Mouse (Mus musculus) liver, embryonic 13.5 days (tissue): ENCODE data around the gene Hmcn2. TPM values are rescaled to one million over a fixed set of nuclear protein-coding genes. Genes with fewer than 3 reads are reported as not detected.

Source experiments
- ATAC-seq: fragments of 200-750 bp; cut with Nextera tagmentation; 2 replicates; pipeline ENCODE4 v1.8.0; 2017; ENCODE audit warnings: low read depth, mild to moderate bottlenecking, moderate number of reproducible peaks, moderate library complexity
- DNase-seq: peaks from one replicate; pipeline ENCODE4 v3.0.0; 2022
- H3K27ac ChIP-seq: fragments of 300-500 bp; sonication (generic); 2 replicates; pipeline ENCODE4 v1.5.1; 2015; ENCODE audit warnings: moderate library complexity, mild to moderate bottlenecking, inconsistent platforms
- H3K27me3 ChIP-seq: fragments of 300-500 bp; sonication (generic); 2 replicates; pipeline ENCODE4 v1.6.1; 2015; ENCODE audit warnings: mild to moderate bottlenecking, inconsistent platforms
- H3K36me3 ChIP-seq: fragments of 300-500 bp; sonication (generic); 2 replicates; pipeline ENCODE4 v1.6.1; 2015; ENCODE audit warnings: mild to moderate bottlenecking, inconsistent platforms
- H3K4me1 ChIP-seq: fragments of 300-500 bp; sonication (generic); replicated peaks from 2 replicates; pipeline ENCODE4 v1.6.1; 2015; ENCODE audit warnings: inconsistent platforms
- H3K4me2 ChIP-seq: fragments of 300-500 bp; sonication (generic); 2 replicates; pipeline ENCODE4 v1.6.1; 2015; ENCODE audit warnings: inconsistent platforms, mild to moderate bottlenecking, moderate library complexity
- H3K4me3 ChIP-seq: fragments of 300-500 bp; sonication (generic); replicated peaks from 2 replicates; pipeline ENCODE4 v1.5.1; 2015; ENCODE audit warnings: mild to moderate bottlenecking, inconsistent platforms
- H3K9ac ChIP-seq: fragments of 300-500 bp; sonication (generic); 2 replicates; pipeline ENCODE4 v1.6.1; 2015; ENCODE audit warnings: mild to moderate bottlenecking, inconsistent platforms
- H3K9me3 ChIP-seq: fragments of 300-500 bp; sonication (generic); replicated peaks from 2 replicates; pipeline ENCODE4 v1.6.1; 2016; ENCODE audit warnings: inconsistent platforms
- whole genome bisulfite sequencing: fragments of 180-500 bp; shearing (Covaris S2); methylation state at CpG from one replicate; pipeline ENCODE4 v1.1.7; 2015; ENCODE audit not compliant: insufficient replicate concordance; 5-methylcytosine and 5-hydroxymethylcytosine counted together
- polyA plus RNA-seq: library from polyadenylated mRNA; unstranded; fragments of >200 nt; fragmentation: Nextera tagmentation; extraction: Ambion mirVana; gene quantifications from 2 replicates; pipeline ENCODE4 v1.2.1, GENCODE M21; 2015

The Hmcn2 gene
- polyA plus RNA-seq, 1 experiment from 2014 or later, result 0.25 TPM

DNA sequence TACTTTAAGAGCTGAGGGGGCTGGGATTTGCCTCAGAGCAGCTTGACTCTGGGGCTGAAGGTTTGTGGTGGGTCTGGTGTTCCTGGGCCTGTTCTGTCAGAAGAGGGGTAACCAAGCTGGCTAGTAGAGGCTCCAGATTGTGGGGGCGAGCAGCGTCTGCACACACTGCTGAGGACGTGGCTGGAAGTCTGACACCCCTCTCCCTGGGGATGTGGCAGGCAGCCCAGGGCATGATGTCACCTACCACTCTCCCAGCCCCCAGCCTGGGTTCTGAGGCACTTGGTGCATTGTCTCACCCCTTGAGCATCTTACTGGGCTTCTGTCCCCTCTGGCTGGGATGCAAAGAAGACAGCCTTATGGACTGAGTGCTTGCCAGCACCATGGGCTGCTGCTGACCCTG, 34.2 kb downstream of the Hmcn2 start:
- Histone ChIP-seq H3K4me2 (no peak overlapping the region), H3K27me3 (no peaks in the 10 kb centered on the region), H3K36me3 (no peaks in the 10 kb centered on the region), H3K9ac (no peak overlapping the region), H3K4me1 (no peaks in the 10 kb centered on the region), H3K4me3 (no peak overlapping the region), H3K27ac (no peak overlapping the region), H3K9me3 (no peaks in the 10 kb centered on the region)
- no peak for ATAC-seq
- no peak for DNase-seq
- 52% methylated on average over 3 of the region's 3 CpGs for WGBS

DNA sequence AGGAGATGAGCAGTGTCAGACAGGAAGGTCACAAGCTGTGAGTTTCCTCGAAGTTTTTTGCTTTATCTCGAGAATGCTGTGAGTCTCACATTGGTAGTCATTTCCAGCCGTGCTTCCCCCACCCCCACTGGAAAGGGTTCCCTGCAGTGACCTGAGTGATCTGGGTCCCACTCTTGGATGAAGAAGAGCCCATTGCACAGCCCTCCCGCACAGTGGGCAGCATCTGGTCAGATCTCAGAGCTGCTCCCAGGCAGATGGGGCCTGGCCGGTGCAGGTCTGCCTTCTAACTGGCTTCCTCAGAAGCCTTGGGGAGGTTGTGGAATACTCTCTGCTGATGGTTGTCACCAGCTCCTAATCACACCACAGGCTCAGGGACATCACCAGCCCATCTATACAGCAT, 34.6 kb downstream of the Hmcn2 start:
- WGBS, result 46% methylated on average over 5 of the region's 5 CpGs
- DNase-seq (no peak), ATAC-seq (no peak)
- no peak overlapping the region for H3K4me2 ChIP-seq
- no peak overlapping the region for H3K4me3 ChIP-seq
- no peaks in the 10 kb centered on the region for H3K4me1 ChIP-seq
- H3K36me3 ChIP-seq, result no peaks in the 10 kb centered on the region
- no peak overlapping the region for H3K27ac ChIP-seq
- H3K9me3 ChIP-seq, result no peaks in the 10 kb centered on the region
- H3K9ac ChIP-seq, result no peak overlapping the region
- H3K27me3 ChIP-seq, result no peaks in the 10 kb centered on the region

DNA sequence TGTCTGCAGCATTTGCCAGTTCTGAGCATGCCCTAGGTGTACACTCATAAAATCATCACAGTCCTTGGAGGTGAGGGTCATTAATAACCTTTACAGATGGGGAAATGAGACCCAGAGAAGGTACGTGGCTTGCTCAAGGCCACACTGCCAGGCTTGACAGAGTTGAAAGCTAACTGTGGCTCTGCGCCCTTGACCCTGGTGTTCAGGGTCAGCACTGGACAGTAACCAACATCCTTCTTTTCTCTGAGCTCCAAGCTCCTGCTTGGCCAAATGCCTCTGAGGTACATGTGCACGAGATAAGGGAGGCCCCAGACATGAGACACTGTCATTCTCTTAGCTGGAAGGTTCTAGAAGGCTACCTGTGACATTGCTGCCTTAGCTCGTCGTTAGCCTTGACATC, 42.6 kb downstream of the Hmcn2 start:
- H3K9ac ChIP-seq, result no peak overlapping the region
- H3K4me2 ChIP-seq, result no peak overlapping the region
- H3K9me3 ChIP-seq, result no peaks in the 10 kb centered on the region
- H3K36me3 ChIP-seq, result no peaks in the 10 kb centered on the region
- 53% methylated on average over 5 of the region's 5 CpGs for WGBS
- DNase-seq (no peak), ATAC-seq (no peak)
- H3K27me3 ChIP-seq, result no peaks in the 10 kb centered on the region
- no peak overlapping the region for H3K27ac ChIP-seq
- H3K4me1 ChIP-seq, result no peaks in the 10 kb centered on the region
- H3K4me3 ChIP-seq, result no peak overlapping the region

DNA sequence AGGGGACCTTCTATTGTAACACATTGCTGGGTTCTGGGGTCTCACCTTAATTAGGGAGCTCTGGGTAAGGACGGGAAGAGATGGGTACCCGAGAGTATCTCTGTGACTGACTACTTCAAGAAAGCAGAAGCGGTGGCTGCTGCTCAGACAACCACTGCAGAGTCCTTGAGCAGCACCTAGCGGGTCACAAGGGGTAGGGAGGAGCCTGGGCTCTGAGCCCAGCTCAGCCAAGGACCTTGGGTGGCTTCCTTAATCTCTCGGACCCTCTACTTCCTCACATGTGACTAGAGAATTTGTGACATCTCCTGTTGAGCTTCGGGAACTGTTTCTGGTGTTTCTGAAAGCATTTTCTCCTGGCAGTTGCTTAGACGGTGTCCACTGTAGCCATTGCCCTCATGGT, 45.1 kb downstream of the Hmcn2 start:
- ATAC-seq (no peak), DNase-seq (no peak)
- H3K27ac ChIP-seq, result no peak overlapping the region
- no peaks in the 10 kb centered on the region for H3K4me1 ChIP-seq
- H3K27me3 ChIP-seq, result no peaks in the 10 kb centered on the region
- WGBS, result 44% methylated on average over 7 of the region's 7 CpGs
- no peak overlapping the region for H3K9ac ChIP-seq
- no peak overlapping the region for H3K4me2 ChIP-seq
- no peaks in the 10 kb centered on the region for H3K9me3 ChIP-seq
- no peaks in the 10 kb centered on the region for H3K36me3 ChIP-seq
- no peak overlapping the region for H3K4me3 ChIP-seq

DNA sequence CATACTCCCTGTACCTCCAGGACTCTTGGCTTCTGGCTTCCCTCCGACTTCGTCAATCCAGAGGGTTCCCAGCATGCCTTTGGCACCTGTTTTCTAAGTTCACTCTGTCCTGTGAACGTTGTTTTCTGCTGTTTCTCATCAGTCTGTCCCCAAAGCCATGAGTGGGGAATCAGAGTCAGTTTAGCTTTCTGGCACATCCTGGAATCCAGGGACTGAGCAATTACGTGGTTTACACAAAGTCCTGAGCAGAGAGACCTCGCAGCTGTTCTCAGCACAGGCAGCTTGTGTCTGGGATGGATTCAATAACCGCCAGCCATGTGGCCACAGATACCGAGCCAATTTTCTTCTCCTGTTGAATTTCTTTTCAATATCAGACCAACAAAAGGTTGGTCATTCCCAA, 53.0 kb downstream of the Hmcn2 start:
- DNase-seq (no peak), ATAC-seq (no peak)
- Histone ChIP-seq H3K4me2 (no peak overlapping the region), H3K36me3 (no peaks in the 10 kb centered on the region), H3K27me3 (no peaks in the 10 kb centered on the region), H3K9ac (no peak overlapping the region), H3K4me1 (no peaks in the 10 kb centered on the region), H3K9me3 (peaks cover 2% of the 10 kb centered on the region; the same call in 1 of the 2 replicates), H3K27ac (no peak overlapping the region), H3K4me3 (no peak overlapping the region)
- 58% methylated on average over 7 of the region's 7 CpGs for WGBS

DNA sequence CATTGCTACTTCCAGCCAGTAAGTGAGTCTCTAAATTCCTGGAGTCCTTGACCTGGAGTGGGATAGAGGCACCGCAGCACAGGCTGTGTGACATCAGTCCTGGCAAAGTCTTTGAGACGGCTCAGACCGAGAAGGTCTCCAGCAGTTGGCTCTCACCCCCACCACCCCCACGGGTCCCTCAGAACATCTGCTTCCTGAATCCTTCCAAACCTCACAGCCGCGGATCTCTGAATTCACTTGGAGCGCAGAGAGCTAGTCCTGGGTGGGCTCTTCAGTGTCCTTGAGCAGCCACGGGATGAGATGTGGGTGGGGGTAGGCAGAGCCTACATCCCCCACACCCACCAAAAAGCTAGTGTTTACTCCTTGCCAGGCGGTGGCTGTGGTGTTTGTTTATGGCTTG, 57.2 kb downstream of the Hmcn2 start:
- no peaks in the 10 kb centered on the region for H3K4me1 ChIP-seq
- DNase-seq, result no peak
- no peaks in the 10 kb centered on the region for H3K27me3 ChIP-seq
- peaks cover 3% of the 10 kb centered on the region; the same call in 1 of the 2 replicates for H3K9me3 ChIP-seq
- H3K36me3 ChIP-seq, result no peaks in the 10 kb centered on the region
- ATAC-seq, result no peak
- H3K4me2 ChIP-seq, result no peak overlapping the region
- H3K4me3 ChIP-seq, result no peak overlapping the region
- no peak overlapping the region for H3K27ac ChIP-seq
- no peak overlapping the region for H3K9ac ChIP-seq
- 61% methylated on average over 9 of the region's 9 CpGs for WGBS

DNA sequence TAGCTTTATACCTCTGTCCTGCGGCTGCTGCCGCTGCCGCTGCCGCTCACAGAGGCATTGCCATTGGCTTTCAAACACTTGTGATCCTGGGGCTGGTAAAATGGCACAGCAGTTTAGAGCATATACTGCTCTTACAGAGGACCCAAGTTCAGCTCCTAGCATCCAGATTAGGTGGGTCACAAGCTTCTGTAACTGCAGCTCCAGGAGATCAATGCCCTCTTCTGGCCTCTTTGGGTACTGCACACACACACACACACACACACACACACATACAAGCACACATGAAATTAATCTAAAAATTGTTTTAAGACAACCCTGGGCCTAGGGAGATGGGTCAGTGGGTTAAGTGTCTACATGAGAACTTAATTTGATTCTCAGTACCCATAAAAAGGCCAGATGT, 58.0 kb downstream of the Hmcn2 start:
- no peak for DNase-seq
- no peak for ATAC-seq
- Histone ChIP-seq H3K9me3 (peaks cover 3% of the 10 kb centered on the region; the same call in 1 of the 2 replicates), H3K9ac (no peak overlapping the region), H3K4me1 (no peaks in the 10 kb centered on the region), H3K4me3 (no peak overlapping the region), H3K27ac (no peak overlapping the region), H3K27me3 (no peaks in the 10 kb centered on the region), H3K36me3 (no peaks in the 10 kb centered on the region), H3K4me2 (no peak overlapping the region)
- WGBS, result 85% methylated on average over 4 of the region's 4 CpGs

DNA sequence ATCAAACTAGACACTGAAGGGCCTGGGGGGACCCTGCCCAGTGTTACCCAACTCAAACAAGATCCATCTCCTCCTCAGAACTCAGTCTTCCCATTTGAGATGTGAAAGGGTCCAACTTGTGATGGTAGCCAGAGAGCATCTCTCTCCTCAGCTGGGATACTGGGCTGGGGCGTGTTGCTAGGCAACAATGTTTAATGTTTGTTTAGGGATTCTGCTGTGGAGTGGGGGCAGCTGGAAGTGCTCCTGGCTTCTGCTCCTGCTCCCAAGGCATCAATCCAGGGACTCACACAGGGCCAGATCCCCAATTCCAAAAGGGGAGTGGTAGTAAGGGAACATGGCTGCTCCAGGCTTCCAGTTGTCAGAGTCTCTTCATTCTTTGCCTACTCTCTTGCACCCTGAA, 60.2 kb downstream of the Hmcn2 start:
- Histone ChIP-seq H3K4me2 (no peak overlapping the region), H3K4me1 (no peaks in the 10 kb centered on the region), H3K9ac (no peak overlapping the region), H3K27ac (no peak overlapping the region), H3K27me3 (no peaks in the 10 kb centered on the region), H3K36me3 (no peaks in the 10 kb centered on the region), H3K9me3 (peaks cover 3% of the 10 kb centered on the region; the same call in 1 of the 2 replicates), H3K4me3 (no peak overlapping the region)
- no peak for DNase-seq
- ATAC-seq, result no peak
- 57% methylated on average over 1 of the region's 1 CpGs for WGBS

DNA sequence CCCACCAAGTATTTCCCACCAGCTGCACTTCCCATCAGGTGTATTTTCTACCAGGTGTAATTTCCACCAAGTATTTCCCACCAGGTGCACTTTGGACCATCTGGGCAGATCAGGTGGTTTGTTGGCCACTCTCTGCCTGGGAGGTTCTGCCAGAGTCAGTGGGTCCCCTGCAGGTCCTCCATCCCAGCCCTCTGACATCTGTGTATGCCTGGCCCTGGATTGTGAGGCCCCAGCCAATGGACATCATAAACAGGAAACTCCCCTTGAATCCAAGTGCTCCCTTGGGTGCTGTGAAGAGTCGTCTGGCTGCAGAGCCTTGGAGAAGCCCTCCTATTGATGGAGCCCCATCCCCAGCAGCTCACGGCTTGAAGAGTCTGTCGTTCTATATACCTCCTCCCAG, 61.8 kb downstream of the Hmcn2 start:
- WGBS, result 25% methylated on average over 3 of the region's 3 CpGs
- no peaks in the 10 kb centered on the region for H3K36me3 ChIP-seq
- H3K9ac ChIP-seq, result no peak overlapping the region
- ATAC-seq, result no peak
- no peak overlapping the region for H3K27ac ChIP-seq
- H3K27me3 ChIP-seq, result no peaks in the 10 kb centered on the region
- no peaks in the 10 kb centered on the region for H3K4me1 ChIP-seq
- no peak overlapping the region for H3K4me3 ChIP-seq
- peaks cover 3% of the 10 kb centered on the region; the same call in 1 of the 2 replicates for H3K9me3 ChIP-seq
- H3K4me2 ChIP-seq, result no peak overlapping the region
- no peak for DNase-seq

DNA sequence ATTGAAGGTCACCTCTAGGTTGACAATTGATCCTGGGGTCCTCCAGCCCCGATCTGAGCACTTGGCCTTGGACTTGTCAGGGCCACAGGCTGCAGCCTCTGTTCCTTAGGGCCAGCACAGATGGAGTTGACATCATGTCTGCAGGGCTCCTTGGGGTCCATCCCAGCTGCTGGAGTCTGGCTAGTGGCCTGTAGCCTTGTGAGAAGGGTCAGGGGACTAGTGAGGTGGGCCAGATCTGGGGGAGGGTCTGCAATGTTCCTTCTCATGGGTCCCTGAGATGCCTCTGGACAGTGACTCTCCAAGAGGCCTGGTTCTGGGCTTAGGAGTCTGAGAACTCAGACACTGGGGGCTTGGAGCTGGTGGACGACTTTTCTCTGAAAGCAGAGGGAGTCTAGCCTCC, 63.3 kb downstream of the Hmcn2 start:
- DNase-seq, result no peak
- Histone ChIP-seq H3K9me3 (no peaks in the 10 kb centered on the region), H3K36me3 (no peaks in the 10 kb centered on the region), H3K27ac (no peak overlapping the region), H3K4me2 (no peak overlapping the region), H3K27me3 (no peaks in the 10 kb centered on the region), H3K4me1 (no peaks in the 10 kb centered on the region), H3K4me3 (no peak overlapping the region), H3K9ac (no peak overlapping the region)
- WGBS, result 41% methylated on average over 2 of the region's 2 CpGs
- no peak for ATAC-seq

DNA sequence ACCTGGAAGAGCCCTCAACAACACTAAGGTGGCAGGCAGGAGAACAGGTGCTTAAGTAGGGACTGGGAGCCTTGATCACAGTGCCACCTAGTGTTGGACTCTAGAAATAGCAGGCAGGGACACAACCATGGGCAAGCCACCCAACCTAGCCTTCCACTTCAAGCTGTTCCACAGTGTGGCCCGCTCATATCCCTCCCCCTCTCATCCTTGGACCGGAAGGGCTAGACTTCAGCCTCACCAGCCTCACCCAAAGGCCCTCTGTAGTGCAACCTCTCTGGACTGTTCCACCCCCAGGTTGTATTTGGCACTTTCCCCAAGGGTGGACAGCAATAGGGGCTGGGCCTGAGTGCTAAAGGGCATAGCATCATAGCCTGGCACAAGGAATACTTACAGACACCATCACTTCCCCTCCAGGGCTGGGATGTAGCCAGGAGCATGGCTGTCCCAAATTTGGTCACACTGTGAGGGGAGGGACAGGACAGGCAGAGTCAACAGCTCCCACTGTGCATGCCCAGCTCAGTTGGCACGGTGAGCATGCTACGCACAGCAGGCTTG, 67.2 kb downstream of the Hmcn2 start:
- Histone ChIP-seq H3K4me1 (no peaks in the 10 kb centered on the region), H3K4me3 (no peak overlapping the region), H3K36me3 (no peaks in the 10 kb centered on the region), H3K27ac (no peak overlapping the region), H3K4me2 (no peak overlapping the region), H3K27me3 (no peaks in the 10 kb centered on the region), H3K9me3 (no peaks in the 10 kb centered on the region), H3K9ac (no peak overlapping the region)
- ATAC-seq, result no peak
- WGBS, result 51% methylated on average over 4 of the region's 4 CpGs
- no peak for DNase-seq

DNA sequence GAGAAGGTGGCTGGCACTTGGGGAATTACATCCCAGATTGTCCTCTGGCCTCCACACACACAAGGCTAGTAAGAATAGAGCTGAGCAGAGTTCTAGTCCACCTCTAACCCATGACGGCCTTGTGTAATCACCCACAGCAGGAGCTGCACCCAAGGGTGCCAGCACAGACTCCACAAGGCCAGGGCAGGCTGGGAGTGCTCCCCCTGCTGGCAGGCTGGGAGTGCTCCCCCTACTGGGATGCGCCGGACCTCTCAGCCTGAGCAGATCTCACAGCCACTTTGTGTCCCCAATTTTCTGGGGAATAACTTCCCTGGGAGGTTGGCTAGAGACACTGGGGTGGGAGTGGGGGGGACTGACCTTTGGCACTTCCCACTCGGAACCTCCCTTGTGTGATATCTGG, 68.7 kb downstream of the Hmcn2 start:
- no peak for ATAC-seq
- 13% methylated on average over 4 of the region's 4 CpGs for WGBS
- H3K9me3 ChIP-seq, result no peaks in the 10 kb centered on the region
- H3K27me3 ChIP-seq, result no peaks in the 10 kb centered on the region
- no peaks in the 10 kb centered on the region for H3K4me1 ChIP-seq
- H3K4me3 ChIP-seq, result no peak overlapping the region
- no peaks in the 10 kb centered on the region for H3K36me3 ChIP-seq
- no peak overlapping the region for H3K27ac ChIP-seq
- H3K4me2 ChIP-seq, result no peak overlapping the region
- no peak overlapping the region for H3K9ac ChIP-seq
- DNase-seq, result peak; percentile 29
